Mouse (Mus musculus): ENCODE measurements around the gene Hoxa13.

Gene Hoxa13

DNA sequence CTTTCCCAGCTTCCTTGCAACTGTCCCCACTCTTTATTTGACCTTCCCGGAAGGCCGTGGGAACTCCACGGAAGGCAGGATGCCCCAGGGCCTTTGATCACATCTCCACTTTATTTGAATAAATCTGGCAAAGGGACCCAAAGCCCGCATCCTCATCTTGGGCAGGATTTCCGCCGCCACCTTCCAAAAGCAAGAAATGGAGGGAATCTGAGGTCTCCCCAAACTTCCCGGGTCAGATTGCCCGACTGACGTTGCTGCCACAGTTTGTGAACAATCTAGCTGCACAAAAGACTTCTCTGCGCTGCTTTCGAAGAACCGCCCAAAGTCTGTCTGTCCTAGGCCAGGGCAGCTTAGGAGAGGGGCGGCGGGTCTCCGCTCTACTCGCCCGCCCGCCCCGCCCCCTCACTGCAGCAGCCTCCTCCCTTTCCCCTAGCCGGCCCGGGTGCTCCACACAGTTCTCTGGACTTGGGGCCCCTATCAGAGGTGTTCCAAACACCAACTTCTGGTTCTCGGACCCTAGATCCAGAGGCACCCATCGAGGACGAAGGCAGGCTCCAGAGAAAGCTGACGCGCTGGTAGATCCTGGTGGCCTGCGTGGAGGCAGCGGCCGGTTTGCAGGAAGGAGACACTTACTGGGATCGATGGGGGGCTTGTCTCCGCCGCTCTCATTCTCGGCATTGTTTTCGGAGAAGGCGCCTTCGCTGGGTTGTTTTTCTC lies 35.6 kb downstream of the Hoxa13 start:
- DNase-seq (ENCODE audit: extremely low spot score) = no peak

GRCm38 (mm10) chr6:52223939-52224760 lies 36.5 kb downstream of the Hoxa13 start:
- DNase-seq (ENCODE audit: extremely low spot score) = no peak

DNA sequence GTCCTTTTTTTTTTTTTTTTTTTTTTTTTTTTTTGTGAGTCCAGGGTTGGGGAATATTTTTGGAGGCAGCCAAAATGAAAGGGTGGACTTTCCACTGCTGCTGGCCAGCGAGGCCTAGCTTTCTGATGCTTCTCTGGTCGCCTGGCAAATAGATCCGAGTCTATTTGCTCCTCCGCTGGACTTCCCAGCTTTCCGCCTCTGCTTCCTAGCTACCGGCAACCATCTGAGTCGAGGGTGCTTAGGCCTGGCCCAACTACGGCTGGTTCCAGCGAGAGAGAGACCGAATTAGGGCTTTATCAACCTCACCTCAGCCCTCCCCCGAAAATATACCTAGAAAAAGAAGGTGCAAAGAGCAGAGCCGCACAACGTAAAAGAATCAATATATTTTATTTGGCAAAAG lies 38.0 kb downstream of the Hoxa13 start:
- DNase-seq (ENCODE audit: extremely low spot score) = no peak

DNA sequence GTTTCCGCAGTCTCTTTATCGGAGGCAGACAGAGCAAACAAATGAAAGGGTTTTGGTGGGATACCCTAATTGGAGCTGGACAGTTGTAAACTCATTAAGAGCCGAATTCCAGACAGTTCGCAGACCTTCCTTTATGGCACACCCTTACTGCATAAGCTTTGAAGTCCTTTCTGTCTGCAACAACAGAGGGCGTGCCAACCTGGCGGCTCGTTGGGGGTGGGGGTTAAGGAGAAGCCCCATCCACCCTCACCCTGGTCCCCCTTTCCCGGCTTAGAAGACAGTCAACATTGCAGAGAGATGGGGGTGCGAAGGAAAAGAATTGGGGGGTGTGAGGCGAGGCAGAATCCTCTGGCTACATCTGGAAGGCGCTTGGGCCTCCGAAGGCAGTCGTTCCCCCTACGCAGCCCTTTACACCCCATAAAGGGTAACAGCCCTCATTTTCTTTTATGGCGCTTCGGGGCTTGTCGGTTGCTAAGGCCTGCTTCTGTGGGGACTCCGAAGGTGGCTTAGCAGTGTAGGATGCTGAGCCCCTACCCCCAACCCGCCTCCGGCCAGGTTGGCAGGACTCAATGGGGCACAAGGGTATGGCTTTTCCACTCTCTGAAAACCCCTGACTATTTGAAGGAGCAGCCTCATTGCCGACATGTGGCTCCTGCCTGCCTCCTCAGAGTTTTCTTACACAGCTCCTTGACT lies 38.5 kb downstream of the Hoxa13 start:
- no peak for DNase-seq (ENCODE audit: extremely low spot score)

GRCm38 (mm10) chr6:52221337-52221992 lies 39.2 kb downstream of the Hoxa13 start, which contains the start of gene Hoxa7:
Gene Hoxa7 (minus strand): TSS chr6:52221854.
- DNase-seq (ENCODE audit: extremely low spot score) = peak; percentile 92

DNA sequence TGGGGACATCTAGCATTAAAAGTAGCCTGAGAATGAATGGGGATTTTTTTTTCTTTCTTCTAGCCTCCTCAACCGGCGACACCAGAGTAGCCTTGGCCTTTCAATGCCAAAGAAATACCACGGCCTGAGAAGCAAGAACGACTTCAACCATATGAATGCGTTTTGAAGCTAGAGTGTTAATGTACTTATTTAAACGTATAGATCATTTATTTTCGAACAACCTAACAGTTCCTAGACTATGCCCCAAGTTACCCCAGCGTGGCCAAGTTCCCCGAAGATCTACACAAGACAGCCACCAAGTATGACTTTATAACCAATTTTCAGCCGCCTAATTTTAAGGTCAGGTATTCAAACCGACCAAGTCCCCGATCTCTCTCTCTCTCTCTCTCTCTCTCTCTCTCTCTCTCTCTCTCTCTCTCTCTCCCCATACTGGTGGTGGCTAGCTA lies 39.8 kb downstream of the Hoxa13 start:
- no peak for DNase-seq (ENCODE audit: extremely low spot score)

DNA sequence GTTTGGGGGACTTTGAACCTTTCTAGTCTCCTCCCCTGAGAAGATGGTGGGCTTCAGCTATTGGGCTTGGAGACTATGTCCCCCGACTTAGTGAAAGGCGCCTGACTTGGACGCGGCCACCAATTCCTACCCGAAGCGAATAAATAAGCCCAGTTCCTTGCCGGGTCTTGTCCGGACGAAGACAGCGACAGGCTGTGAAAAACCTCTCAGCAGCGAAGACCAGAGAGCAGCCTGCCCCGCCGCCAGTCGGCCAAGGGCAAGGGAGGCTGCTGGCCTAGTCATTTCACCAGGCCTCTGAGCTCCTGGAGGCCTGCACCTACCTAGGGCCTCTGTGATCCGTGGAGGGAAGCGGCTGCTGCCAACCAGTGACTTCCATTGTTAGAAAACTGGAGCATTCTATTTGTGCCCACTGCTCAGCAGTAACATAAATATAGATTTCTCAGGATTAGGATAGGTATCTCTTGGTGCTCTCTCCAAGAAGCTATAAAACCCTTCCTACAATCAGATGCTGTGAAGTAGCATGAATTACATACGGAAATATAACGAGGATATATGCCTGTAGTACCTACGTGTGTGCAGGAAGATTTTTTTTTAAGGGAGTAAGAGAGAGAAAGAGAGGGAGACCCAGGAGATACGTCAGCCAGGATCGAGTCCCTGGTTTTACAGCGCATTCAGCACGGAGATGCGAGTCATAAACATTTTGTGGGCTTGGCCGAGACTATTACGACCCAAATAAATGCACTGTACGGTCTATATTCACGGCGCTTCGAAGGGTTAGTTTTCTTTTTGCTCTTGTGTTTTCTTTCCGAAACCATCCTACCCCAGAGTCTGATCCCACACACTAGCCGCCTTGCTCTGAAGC lies 40.4 kb downstream of the Hoxa13 start:
- DNase-seq (ENCODE audit: extremely low spot score) = no peak

- no peak for DNase-seq (ENCODE audit: extremely low spot score)
These were observed 41.3 kb downstream of the Hoxa13 start for GRCm38 (mm10) chr6:52219234-52219942.

- no peak for DNase-seq (ENCODE audit: extremely low spot score)
These were observed 42.0 kb downstream of the Hoxa13 start for GRCm38 (mm10) chr6:52218643-52219215.

GRCm38 (mm10) chr6:52217895-52218642 lies 42.6 kb downstream of the Hoxa13 start:
- no peak for DNase-seq (ENCODE audit: extremely low spot score)

- DNase-seq (ENCODE audit: extremely low spot score) = peak; percentile 84
These were observed 43.3 kb downstream of the Hoxa13 start for GRCm38 (mm10) chr6:52217459-52217768.

DNA sequence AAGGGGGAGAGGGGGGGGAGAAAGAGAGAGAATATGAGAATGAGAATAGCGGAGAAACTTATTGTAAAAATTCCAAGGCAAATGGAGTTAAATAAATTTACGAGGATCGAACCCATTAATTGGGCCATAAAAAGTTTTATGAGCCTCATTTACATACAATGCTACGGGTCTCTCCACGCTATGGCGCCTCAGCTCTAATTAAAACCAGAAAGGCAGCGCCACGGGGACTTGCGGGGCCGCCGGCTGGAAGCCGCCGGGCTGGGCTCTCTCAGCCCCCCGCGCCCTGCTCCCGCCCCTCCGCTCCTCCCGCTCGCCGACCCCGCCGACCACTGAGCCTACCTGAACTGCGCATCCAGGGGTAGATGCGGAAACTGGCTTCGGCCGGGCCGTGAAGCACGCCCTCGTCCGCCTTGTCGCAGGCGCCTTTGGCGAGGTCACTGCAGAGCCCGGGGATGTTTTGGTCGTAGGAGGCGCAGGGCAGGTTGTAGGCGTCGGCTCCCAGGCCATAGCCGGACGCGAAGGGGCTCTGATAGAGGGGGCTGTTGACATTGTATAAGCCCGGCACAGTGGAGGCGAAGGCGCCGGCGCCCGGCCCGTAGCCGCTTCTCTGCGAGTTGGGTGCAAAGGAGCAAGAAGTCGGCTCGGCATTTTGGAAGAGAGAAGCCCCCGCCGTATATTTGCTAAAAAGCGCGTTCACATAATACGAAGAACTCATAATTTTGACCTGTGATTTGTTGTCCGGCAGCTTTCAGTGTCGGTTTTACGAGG lies 43.8 kb downstream of the Hoxa13 start:
- no peak for DNase-seq (ENCODE audit: extremely low spot score)

DNA sequence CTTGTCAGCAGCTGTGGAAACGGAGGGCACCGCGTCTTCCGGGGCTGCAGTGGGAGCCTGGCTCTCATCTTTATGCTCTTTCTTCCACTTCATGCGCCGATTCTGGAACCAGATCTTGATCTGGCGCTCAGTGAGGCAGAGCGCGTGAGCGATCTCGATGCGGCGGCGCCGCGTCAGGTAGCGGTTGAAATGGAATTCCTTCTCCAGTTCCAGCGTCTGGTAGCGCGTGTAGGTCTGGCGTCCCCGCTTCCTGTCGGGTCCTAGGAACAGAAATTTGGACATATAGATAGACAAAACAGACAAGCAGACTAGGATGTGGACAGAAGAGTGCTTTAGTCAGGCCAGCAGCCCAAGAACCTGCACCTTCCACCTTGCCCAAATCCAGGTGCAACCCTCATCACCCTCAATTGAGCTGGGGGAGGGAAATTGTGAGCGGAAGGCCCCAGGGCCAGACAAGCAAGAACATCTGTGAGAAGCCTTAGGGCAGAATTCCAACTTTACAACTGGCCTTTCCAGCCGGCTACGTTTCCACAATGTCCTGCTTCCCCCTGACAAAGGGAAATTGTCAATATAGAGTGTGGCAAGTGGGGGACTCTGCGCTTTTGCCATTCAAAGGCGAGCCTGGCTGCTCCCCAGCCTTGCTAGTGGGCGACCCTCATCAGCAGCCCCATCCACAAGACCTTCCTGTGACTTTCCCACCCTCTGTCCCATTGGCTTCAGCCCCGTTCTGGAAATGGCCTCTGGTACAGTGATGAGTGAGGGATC lies 44.7 kb downstream of the Hoxa13 start:
- no peak for DNase-seq (ENCODE audit: extremely low spot score)

DNA sequence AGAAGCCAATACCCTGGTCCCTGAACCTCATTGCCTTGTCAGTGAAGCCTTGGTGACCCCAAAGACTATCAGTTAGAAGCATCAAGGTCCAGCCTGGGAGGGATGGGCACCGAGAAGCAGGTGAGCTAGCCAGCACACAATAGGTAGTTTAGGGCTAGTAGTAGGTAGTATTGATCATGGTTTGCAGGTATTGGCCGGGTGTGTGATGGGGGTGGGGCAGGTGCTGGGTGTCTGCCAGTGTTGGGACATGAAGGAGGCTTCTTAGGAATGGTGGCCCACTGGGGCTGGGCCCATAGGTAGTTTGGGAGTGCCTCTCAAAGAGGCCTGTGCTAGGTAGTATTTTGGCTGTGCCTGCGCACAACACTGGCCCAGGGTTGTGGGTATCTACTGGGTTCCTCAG lies 45.6 kb downstream of the Hoxa13 start:
- DNase-seq (ENCODE audit: extremely low spot score) = no peak

DNA sequence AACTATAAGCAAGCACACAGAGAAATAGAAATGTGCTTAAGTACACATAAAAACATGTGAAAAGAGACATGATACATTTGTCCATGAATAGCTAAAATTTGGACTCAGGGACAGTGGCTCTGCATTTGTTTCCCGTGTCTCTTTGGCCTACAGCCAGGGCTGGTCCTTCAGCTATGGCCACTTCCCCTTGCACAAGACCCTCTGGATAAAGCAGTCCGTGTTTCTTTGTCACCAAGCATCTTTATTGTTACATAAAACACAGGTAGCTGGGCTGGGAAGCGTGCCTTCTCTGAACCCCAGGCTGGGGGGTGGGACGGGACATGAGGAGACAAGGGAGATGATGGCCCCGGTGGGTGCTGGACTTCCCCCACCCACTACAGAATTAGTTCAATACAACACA lies 46.4 kb downstream of the Hoxa13 start:
- DNase-seq (ENCODE audit: extremely low spot score) = no peak

GRCm38 (mm10) chr6:52213119-52213986 lies 47.3 kb downstream of the Hoxa13 start, which contains the start of the genes Hoxa3 and Gm28308:
Gene Hoxa3 (minus strand): TSS chr6:52213336.
Gene Gm28308 (minus strand): TSS chr6:52213339.
- peak; percentile 65 for DNase-seq (ENCODE audit: extremely low spot score)

Measured in embryo, embryonic 9.5 days (tissue).